Mouse (Mus musculus): ENCODE data around the gene Dusp11. TPM values are rescaled to one million over a fixed set of nuclear protein-coding genes. Genes with fewer than 3 reads are reported as not detected.

The Dusp11 gene
- polyA plus RNA-seq, 1 experiment from 2014 or later: 77.1 TPM

DNA sequence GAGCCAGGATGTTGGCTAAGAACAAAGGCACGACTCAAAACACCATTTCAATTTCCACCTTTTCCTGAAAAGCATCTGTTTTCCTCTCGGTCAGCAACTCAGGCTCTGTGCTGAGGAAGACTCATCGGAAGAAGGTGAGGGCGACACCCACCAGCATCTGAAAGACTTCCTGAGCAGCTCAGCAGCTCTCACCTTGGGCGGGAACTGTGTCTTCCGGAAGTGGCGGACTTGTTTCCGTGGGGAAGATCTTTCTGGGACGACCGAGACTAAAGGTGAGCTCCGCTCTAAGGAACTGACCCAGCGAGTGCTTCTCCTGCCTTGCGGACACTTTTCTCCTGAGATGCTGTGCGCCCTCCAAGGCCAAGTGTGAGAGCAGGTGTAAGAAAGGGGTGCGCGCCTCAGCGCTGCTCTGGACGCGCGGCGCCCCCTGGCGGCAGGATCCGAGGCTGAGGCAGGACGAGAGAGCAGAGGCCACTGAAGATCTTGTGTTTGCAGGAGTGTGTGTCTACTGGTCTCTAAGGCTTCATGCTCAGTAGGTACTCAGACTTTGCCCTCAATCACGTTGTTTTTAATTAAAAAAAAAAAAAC lies 66.3 kb downstream of the Dusp11 start:
- peak; percentile 5 for DNase-seq (ENCODE audit: low spot score)

Other genes starting within 250 kb of the Dusp11 start
- gene Nat8f7, start 248.5 kb downstream of the Dusp11 start, polyA plus RNA-seq (2015; fragmentation: Nextera tagmentation; extraction: Ambion mirVana): not detected in 2 replicates
- gene Nat8f3, start 195.9 kb downstream of the Dusp11 start, polyA plus RNA-seq (2015; fragmentation: Nextera tagmentation; extraction: Ambion mirVana): not detected in 2 replicates
- not detected in 2 replicates for gene Nat8f6, start 140.7 kb downstream of the Dusp11 start, polyA plus RNA-seq (2015; fragmentation: Nextera tagmentation; extraction: Ambion mirVana)
- gene Nat8f5, start 140.7 kb downstream of the Dusp11 start, polyA plus RNA-seq (2015; fragmentation: Nextera tagmentation; extraction: Ambion mirVana): 0.13 TPM in 1 of 2 replicates, not detected in the other
- gene Nat8, start 129.6 kb downstream of the Dusp11 start, polyA plus RNA-seq (2015; fragmentation: Nextera tagmentation; extraction: Ambion mirVana): 0.15 TPM in 1 of 2 replicates, not detected in the other
- 0.06 and 0.09 TPM in 2 replicates for gene Nat8f2, start 92.5 kb downstream of the Dusp11 start, polyA plus RNA-seq (2015; fragmentation: Nextera tagmentation; extraction: Ambion mirVana)
- 3.1 and 4.3 TPM in 2 replicates for gene Nat8f4, start 56.8 kb downstream of the Dusp11 start, polyA plus RNA-seq (2015; fragmentation: Nextera tagmentation; extraction: Ambion mirVana)
- gene Tprkb, start 49.8 kb downstream of the Dusp11 start, polyA plus RNA-seq (2015; fragmentation: Nextera tagmentation; extraction: Ambion mirVana): 33.6 and 44.3 TPM in 2 replicates
- gene Nat8f1, start 46.0 kb downstream of the Dusp11 start, polyA plus RNA-seq (2015; fragmentation: Nextera tagmentation; extraction: Ambion mirVana): 8.6 and 9.5 TPM in 2 replicates
- not detected in 2 replicates for gene Figla, start 54.5 kb upstream of the Dusp11 start, polyA plus RNA-seq (2015; fragmentation: Nextera tagmentation; extraction: Ambion mirVana)
- gene Add2, start 67.0 kb upstream of the Dusp11 start, polyA plus RNA-seq (2015; fragmentation: Nextera tagmentation; extraction: Ambion mirVana): 0.05 and 0.18 TPM in 2 replicates
- 0.32 and 0.40 TPM in 2 replicates for gene Tgfa, start 233.6 kb upstream of the Dusp11 start, polyA plus RNA-seq (2015; fragmentation: Nextera tagmentation; extraction: Ambion mirVana)